Mouse (Mus musculus): ENCODE measurements around the gene Napepld.

DNA sequence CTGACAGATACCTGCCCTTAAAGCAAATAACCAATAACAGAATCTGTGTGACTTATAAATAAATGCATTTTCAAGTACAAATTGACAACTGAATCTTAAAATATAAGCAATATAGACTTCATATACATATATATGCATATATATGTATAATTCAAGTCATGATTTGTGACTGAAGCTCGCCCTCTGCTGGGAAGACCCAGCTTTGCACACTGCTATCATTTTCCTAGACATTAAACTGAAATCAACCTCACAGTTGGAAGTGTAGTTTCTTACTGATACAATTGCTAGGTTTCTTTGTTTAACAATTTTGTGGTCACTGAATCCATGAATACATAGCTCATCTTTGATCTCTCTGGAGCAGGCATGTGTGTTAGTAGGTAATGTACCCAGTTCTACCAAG is 60.2 kb downstream of the Napepld start:
- TF ChIP-seq ZC3H11A (IDR thresholded peaks at IDR 0.05; ENCODE audit: borderline replicate concordance, low read depth, low read length) (no peak), ZNF384 (IDR thresholded peaks at IDR 0.05; ENCODE audit: low read depth, low read length) (no peak), CHD2 (IDR thresholded peaks at IDR 0.05; ENCODE audit: low read depth, low read length) (no peak), MAFK (IDR thresholded peaks at IDR 0.05; ENCODE audit: insufficient read depth, low read depth, low read length) (no peak)

Measured in ES-E14 (cell line).